Mouse (Mus musculus) cerebellum, adult 9-11 months (tissue): Measurements from ENCODE around the gene Furin.
"Not testable (repeated sequence)": the region's sequence is repeated elsewhere in the genome, so short reads cannot be mapped to it uniquely, and the experiment has no call there.

Source experiments
- DNase-seq: peaks from one replicate; pipeline ENCODE4 v3.0.0; 2022

Furin gene

GRCm38 (mm10) chr7:80400571-80400970 lies 4.7 kb downstream of the Furin start:
- DNase-seq: no peak

- peak; percentile 85 for DNase-seq
These were observed 5.1 kb downstream of the Furin start for GRCm38 (mm10) chr7:80400099-80400498.

- no peak for DNase-seq
These were observed 6.4 kb downstream of the Furin start for GRCm38 (mm10) chr7:80398654-80399444.

- no peak for DNase-seq
These were observed 7.2 kb downstream of the Furin start for GRCm38 (mm10) chr7:80397986-80398385.

- DNase-seq: not testable (repeated sequence)
These were observed 8.8 kb downstream of the Furin start for GRCm38 (mm10) chr7:80396427-80396826.

- no peak for DNase-seq
These were observed 10.6 kb downstream of the Furin start for GRCm38 (mm10) chr7:80394600-80394999.

- peak; percentile 11 for DNase-seq
These were observed 13.1 kb downstream of the Furin start for GRCm38 (mm10) chr7:80392119-80392518.

- peak; percentile 29 for DNase-seq
These were observed 17.3 kb downstream of the Furin start, which contains the start of gene Fes for GRCm38 (mm10) chr7:80387633-80388543. Gene Fes (minus strand): TSS chr7:80387946.

- DNase-seq: peak; percentile 20
These were observed 18.1 kb downstream of the Furin start for GRCm38 (mm10) chr7:80387033-80387632.

- DNase-seq: peak; percentile 78
These were observed 18.9 kb downstream of the Furin start for GRCm38 (mm10) chr7:80386235-80386930.

GRCm38 (mm10) chr7:80382919-80383318 lies 22.3 kb downstream of the Furin start:
- no peak for DNase-seq

GRCm38 (mm10) chr7:80379531-80379930 lies 25.7 kb downstream of the Furin start:
- DNase-seq: no peak

- DNase-seq: peak; percentile 80
These were observed 27.8 kb downstream of the Furin start for GRCm38 (mm10) chr7:80377471-80377870.

- no peak for DNase-seq
These were observed 29.0 kb downstream of the Furin start for GRCm38 (mm10) chr7:80376192-80376591.

- no peak for DNase-seq
These were observed 29.7 kb downstream of the Furin start for GRCm38 (mm10) chr7:80375376-80376039.

- no peak for DNase-seq
These were observed 30.5 kb downstream of the Furin start for GRCm38 (mm10) chr7:80374733-80375132.

GRCm38 (mm10) chr7:80374280-80374679 lies 31.0 kb downstream of the Furin start:
- no peak for DNase-seq

GRCm38 (mm10) chr7:80373850-80374249 lies 31.4 kb downstream of the Furin start:
- no peak for DNase-seq

- no peak for DNase-seq
These were observed 31.9 kb downstream of the Furin start for GRCm38 (mm10) chr7:80373352-80373751.

- DNase-seq: no peak
These were observed 32.6 kb downstream of the Furin start for GRCm38 (mm10) chr7:80372667-80373066.

GRCm38 (mm10) chr7:80372166-80372565 lies 33.1 kb downstream of the Furin start:
- no peak for DNase-seq
